Mouse (Mus musculus) cerebellum, postnatal 4 days (tissue): ENCODE measurements around the gene Padi1.
A peak's percentile ranks its signal among the peaks of the same experiment; 100 is the strongest.

ENCODE experiments used
- DNase-seq, 2 experiments: peaks; one replicate each; pipeline ENCODE4 v3.0.0; 2022; ENCODE audit warnings: low spot score in 2 of 2, mixed read lengths in 1 of 2

Gene Padi1

GRCm38 (mm10) chr4:140862036-140862650 lies 16.6 kb upstream of the Padi1 start:
- no peak for DNase-seq

- no peak for DNase-seq
These were observed 15.2 kb upstream of the Padi1 start for GRCm38 (mm10) chr4:140860767-140861147.

- no peak for DNase-seq
These were observed 14.7 kb upstream of the Padi1 start for GRCm38 (mm10) chr4:140860125-140860766.

GRCm38 (mm10) chr4:140859291-140859690 lies 13.7 kb upstream of the Padi1 start:
- DNase-seq = no peak

- DNase-seq = no peak
These were observed 12.2 kb upstream of the Padi1 start for GRCm38 (mm10) chr4:140857813-140858212.

GRCm38 (mm10) chr4:140857041-140857440 lies 11.5 kb upstream of the Padi1 start:
- no peak for DNase-seq

- no peak for DNase-seq
These were observed 9.6 kb upstream of the Padi1 start for GRCm38 (mm10) chr4:140855151-140855550.

GRCm38 (mm10) chr4:140854455-140854864 lies 8.9 kb upstream of the Padi1 start:
- DNase-seq = no peak

GRCm38 (mm10) chr4:140853626-140854025 lies 8.0 kb upstream of the Padi1 start:
- DNase-seq = no peak

GRCm38 (mm10) chr4:140849310-140849709 lies 3.7 kb upstream of the Padi1 start:
- no peak for DNase-seq

GRCm38 (mm10) chr4:140844991-140845390 lies 587 bp downstream of the Padi1 start:
- DNase-seq = no peak

- peak in 1 of 2 experiments; percentile 20 for DNase-seq
These were observed 1.8 kb downstream of the Padi1 start for GRCm38 (mm10) chr4:140843670-140844280.

- no peak for DNase-seq
These were observed 2.7 kb downstream of the Padi1 start for GRCm38 (mm10) chr4:140842909-140843308.

GRCm38 (mm10) chr4:140837879-140838278 lies 7.7 kb downstream of the Padi1 start:
- no peak for DNase-seq

GRCm38 (mm10) chr4:140836208-140836866 lies 9.2 kb downstream of the Padi1 start:
- DNase-seq = peak in 1 of 2 experiments; percentile 59

GRCm38 (mm10) chr4:140835682-140836081 lies 9.9 kb downstream of the Padi1 start:
- DNase-seq = no peak

- DNase-seq = no peak
These were observed 11.1 kb downstream of the Padi1 start for GRCm38 (mm10) chr4:140834327-140834934.

GRCm38 (mm10) chr4:140832821-140833220 lies 12.8 kb downstream of the Padi1 start:
- DNase-seq = no peak

GRCm38 (mm10) chr4:140831808-140832207 lies 13.8 kb downstream of the Padi1 start:
- DNase-seq = no peak

GRCm38 (mm10) chr4:140827237-140827636 lies 18.3 kb downstream of the Padi1 start:
- no peak for DNase-seq

GRCm38 (mm10) chr4:140825942-140826341 lies 19.6 kb downstream of the Padi1 start:
- DNase-seq = no peak

- peak in 1 of 2 experiments; percentile 67 for DNase-seq
These were observed 23.6 kb downstream of the Padi1 start for GRCm38 (mm10) chr4:140821988-140822387.
